Mouse (Mus musculus) liver, postnatal 0 days (tissue): ENCODE data around the gene Ms4a6b.

ENCODE experiments used
- CTCF ChIP-seq: sonication (generic); IDR thresholded peaks from 2 replicates; pipeline ENCODE4 v1.5.1; 2016; ENCODE audit warnings: antibody characterized with exemption, low read depth
- EP300 ChIP-seq: IDR thresholded peaks from 2 replicates; pipeline ENCODE4 v1.6.1; 2016; ENCODE audit warnings: antibody characterized with exemption, low read depth, mild to moderate bottlenecking

DNA sequence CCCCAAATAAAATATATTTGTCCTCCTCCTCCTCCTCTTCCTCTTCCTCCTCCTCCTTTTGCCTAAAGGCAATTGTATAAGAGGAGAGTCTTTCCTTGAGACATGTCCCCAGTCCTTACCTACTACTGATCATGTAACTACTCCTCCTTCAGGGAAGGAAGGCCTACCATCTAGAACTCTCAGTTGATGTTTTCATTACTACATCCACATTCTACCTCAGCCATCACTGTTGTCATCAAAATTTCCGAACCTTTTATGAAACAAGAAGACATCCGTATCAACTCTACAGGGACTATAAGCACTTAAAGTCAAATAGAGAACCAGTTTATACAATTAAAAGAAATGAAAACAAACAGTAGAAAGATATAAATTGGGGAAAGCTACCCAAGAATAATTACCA, 33.6 kb upstream of the Ms4a6b start:
- TF ChIP-seq CTCF (no peak), EP300 (no peak)
